In the genomic region with DNA sequence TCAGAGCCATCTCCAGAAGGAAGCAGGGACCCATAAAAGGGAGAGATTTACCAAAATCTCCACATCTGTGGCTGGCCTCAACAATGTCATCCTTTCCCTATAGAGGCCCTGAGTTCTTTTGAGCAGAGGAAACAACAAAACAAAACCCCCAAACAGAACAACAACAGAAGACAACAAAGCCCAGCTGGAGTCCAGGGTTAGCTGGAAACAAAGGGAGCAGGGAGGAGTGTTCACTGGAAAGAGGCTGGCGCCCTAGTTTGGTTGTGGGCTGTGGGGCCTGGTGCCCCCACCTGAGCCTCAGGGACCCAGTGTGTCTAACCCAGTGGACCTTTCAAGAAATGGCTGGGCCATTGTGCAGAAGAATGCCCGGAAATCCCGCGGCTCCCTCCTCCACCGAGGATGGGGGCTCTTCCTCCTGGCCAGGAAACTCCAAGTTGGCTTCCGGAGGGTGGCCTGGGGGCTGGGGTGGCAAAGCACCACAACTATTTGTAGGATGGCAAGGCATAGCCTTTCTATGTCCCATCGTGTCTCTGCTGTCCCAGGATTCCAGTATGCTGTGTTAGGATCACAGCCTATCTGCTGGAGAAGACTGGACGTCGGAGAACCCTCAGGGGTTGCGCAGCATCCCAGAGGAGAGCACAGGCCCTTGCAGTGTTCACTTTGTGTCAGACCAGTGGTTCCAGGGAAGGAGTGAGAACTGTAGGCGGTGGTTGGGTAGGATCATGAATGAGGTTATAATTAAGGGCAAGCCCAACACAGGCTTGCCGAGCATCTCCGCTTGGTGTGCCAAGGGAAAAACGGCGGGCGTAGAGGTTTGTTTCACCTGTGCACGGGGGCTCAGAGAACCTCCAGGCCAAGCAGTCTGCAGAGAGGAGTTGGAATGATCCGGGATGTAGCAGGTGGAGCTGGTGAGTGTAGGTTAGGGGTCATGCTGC, we compare ENCODE assay signal across 8 mouse cellular contexts. TPM values are rescaled to one million over a fixed set of nuclear protein-coding genes. Genes with fewer than 3 reads are reported as not detected.
DNase-seq lines count a peak whose midpoint lies in the region; ATAC-seq and TF ChIP-seq lines count a peak whose summit lies in the region.

No protein-coding gene starts in this region.

- H3K9ac ChIP-seq in liver, embryonic 11.5 days (ENCODE audit: low read depth, low read length), result no peak overlapping the region
- no peak overlapping the region for H3K9ac ChIP-seq in neural tube, embryonic 14.5 days (replicated peaks; ENCODE audit: low read depth, low read length)

- H3K4me2 ChIP-seq in liver, embryonic 11.5 days, result peak overlapping the region; percentile 57
- H3K4me2 ChIP-seq in neural tube, embryonic 14.5 days (ENCODE audit: low read depth, low read length), result peak overlapping the region; percentile 27; the same call in 1 of the 2 replicates

- no peaks in the 10 kb centered on the region for H3K4me1 ChIP-seq in spleen, adult 2 months (ENCODE audit: control insufficient read depth, insufficient read depth, insufficient read length)
- H3K4me1 ChIP-seq in liver, embryonic 11.5 days (replicated peaks; ENCODE audit: control insufficient read depth, insufficient read depth, low read length), result no peaks in the 10 kb centered on the region; the same call in 1 of the 2 replicates
- H3K4me1 ChIP-seq in neural tube, embryonic 14.5 days (ENCODE audit: control insufficient read depth, insufficient read depth, low read length), result no peaks in the 10 kb centered on the region

- DNase-seq in spleen, adult 2 months (ENCODE audit: low read depth in 1 of 2, low spot score in 2 of 2), result no peak
- no peak for DNase-seq in spleen, postnatal 4 days (ENCODE audit: low spot score in 2 of 2)
- peak; percentile 60 for DNase-seq in heart, postnatal 4 days
- no peak for DNase-seq in liver, embryonic 11.5 days (ENCODE audit: low spot score)
- DNase-seq in right cerebral cortex, postnatal 10 days (ENCODE audit: low spot score in 2 of 2), result no peak
- DNase-seq in urinary bladder, postnatal 14 days (ENCODE audit: low spot score), result no peak

- H3K4me3 ChIP-seq in spleen, adult 2 months (ENCODE audit: extremely low read depth, insufficient read depth, insufficient read length), result no peak overlapping the region
- H3K4me3 ChIP-seq in liver, embryonic 11.5 days (ENCODE audit: low read depth, low read length), result peak overlapping the region; percentile 49
- H3K4me3 ChIP-seq in neural tube, embryonic 14.5 days (ENCODE audit: low read depth, low read length), result no peak overlapping the region

- no peak for TF ChIP-seq CTCF in spleen, adult 2 months (IDR thresholded peaks at IDR 0.05; ENCODE audit: extremely low read depth, insufficient read depth, insufficient read length, insufficient replicate concordance)

- H3K27me3 ChIP-seq in spleen, adult 2 months (ENCODE audit: control insufficient read depth, insufficient read depth, low read length), result peaks cover 7% of the 10 kb centered on the region; the same call in 1 of the 2 replicates
- H3K27me3 ChIP-seq in liver, embryonic 11.5 days (replicated peaks; ENCODE audit: control insufficient read depth, insufficient read depth, low read length), result peaks cover 53% of the 10 kb centered on the region
- H3K27me3 ChIP-seq in neural tube, embryonic 14.5 days (ENCODE audit: control insufficient read depth, insufficient read depth, low read length), result peaks cover 34% of the 10 kb centered on the region

- TF ChIP-seq POLR2A in spleen, adult 2 months (IDR thresholded peaks at IDR 0.05; ENCODE audit: low read depth, low read length), result no peak

- no peaks in the 10 kb centered on the region for H3K9me3 ChIP-seq in liver, embryonic 11.5 days (ENCODE audit: control insufficient read depth, low read length)
- H3K9me3 ChIP-seq in neural tube, embryonic 14.5 days (ENCODE audit: control insufficient read depth, low read length), result no peaks in the 10 kb centered on the region

- peak overlapping the region; percentile 39; the same call in 1 of the 2 replicates for H3K27ac ChIP-seq in spleen, adult 2 months (ENCODE audit: insufficient read depth, low read length)
- H3K27ac ChIP-seq in liver, embryonic 11.5 days (ENCODE audit: low read depth, low read length), result no peak overlapping the region
- no peak overlapping the region for H3K27ac ChIP-seq in neural tube, embryonic 14.5 days (ENCODE audit: low read depth, low read length)

- 54% methylated on average over 18 of the region's 18 CpGs for WGBS in spleen, adult 2 months
- WGBS in liver, embryonic 11.5 days, result 30% methylated on average over 18 of the region's 18 CpGs
- WGBS in neural tube, embryonic 14.5 days, result 29% methylated on average over 18 of the region's 18 CpGs

- no peak for ATAC-seq in liver, embryonic 11.5 days (replicated peaks; ENCODE audit: low FRiP score)
- ATAC-seq in neural tube, embryonic 14.5 days (ENCODE audit: low read depth), result no peak
- no peak for ATAC-seq in megakaryocyte, adult 5-6 weeks (ENCODE audit: poor library complexity, severe bottlenecking)

- no peaks in the 10 kb centered on the region for H3K36me3 ChIP-seq in spleen, adult 2 months (ENCODE audit: control insufficient read depth, insufficient read depth, low read length)
- no peaks in the 10 kb centered on the region for H3K36me3 ChIP-seq in liver, embryonic 11.5 days (ENCODE audit: control insufficient read depth, insufficient read depth, low read length)
- H3K36me3 ChIP-seq in neural tube, embryonic 14.5 days (ENCODE audit: control insufficient read depth, insufficient read depth, low read length), result no peaks in the 10 kb centered on the region

RNA-seq across cellular contexts. Expression of gene Cldn5, which starts 0.8 kb away (rescaled TPM):
- 59.4 and 69.5 TPM in 2 replicates for polyA plus RNA-seq in spleen, adult 2 months (2012; rRNA removed)
- total RNA-seq in heart, postnatal 4 days (2021), result 10 to 100 TPM; 85.2 to 89.4 TPM
- polyA plus RNA-seq in liver, embryonic 11.5 days (2014; fragmentation: Nextera tagmentation; extraction: Ambion mirVana), result 18.5 and 18.8 TPM in 2 replicates
- polyA plus RNA-seq in neural tube, embryonic 14.5 days (2014; fragmentation: Nextera tagmentation; extraction: Ambion mirVana), result 45.1 and 110 TPM in 2 replicates
- not detected in 2 replicates for total RNA-seq in megakaryocyte, adult 5-6 weeks (2015)
- not detected in 2 replicates for total RNA-seq in megakaryocyte, adult 5-6 weeks (2017)

RNA-seq across cellular contexts. Expression of gene Ufd1, which starts 35.7 kb away (rescaled TPM):
- 17.6 and 18.0 TPM in 2 replicates for polyA plus RNA-seq in spleen, adult 2 months (2012; rRNA removed)
- total RNA-seq in heart, postnatal 4 days (2021), result 10 to 100 TPM; 73.1 to 76.0 TPM
- 69.1 and 71.1 TPM in 2 replicates for polyA plus RNA-seq in liver, embryonic 11.5 days (2014; fragmentation: Nextera tagmentation; extraction: Ambion mirVana)
- 106 and 115 TPM in 2 replicates for polyA plus RNA-seq in neural tube, embryonic 14.5 days (2014; fragmentation: Nextera tagmentation; extraction: Ambion mirVana)
- total RNA-seq in megakaryocyte, adult 5-6 weeks (2015), result 47.7 and 57.5 TPM in 2 replicates
- total RNA-seq in megakaryocyte, adult 5-6 weeks (2017), result 57.6 and 78.5 TPM in 2 replicates

RNA-seq across cellular contexts. Expression of gene Cdc45, which starts 35.9 kb away (rescaled TPM):
- polyA plus RNA-seq in spleen, adult 2 months (2012; rRNA removed), result 9.7 and 11.5 TPM in 2 replicates
- total RNA-seq in heart, postnatal 4 days (2021), result 10 to 100 TPM; 23.6 to 24.0 TPM
- polyA plus RNA-seq in liver, embryonic 11.5 days (2014; fragmentation: Nextera tagmentation; extraction: Ambion mirVana), result 66.7 and 76.8 TPM in 2 replicates
- 5.6 and 6.8 TPM in 2 replicates for polyA plus RNA-seq in neural tube, embryonic 14.5 days (2014; fragmentation: Nextera tagmentation; extraction: Ambion mirVana)
- total RNA-seq in megakaryocyte, adult 5-6 weeks (2015), result 62.8 and 67.1 TPM in 2 replicates
- total RNA-seq in megakaryocyte, adult 5-6 weeks (2017), result 75.0 and 89.6 TPM in 2 replicates
